ENCODE assay signal across 27 mouse cellular contexts in the genomic region with DNA sequence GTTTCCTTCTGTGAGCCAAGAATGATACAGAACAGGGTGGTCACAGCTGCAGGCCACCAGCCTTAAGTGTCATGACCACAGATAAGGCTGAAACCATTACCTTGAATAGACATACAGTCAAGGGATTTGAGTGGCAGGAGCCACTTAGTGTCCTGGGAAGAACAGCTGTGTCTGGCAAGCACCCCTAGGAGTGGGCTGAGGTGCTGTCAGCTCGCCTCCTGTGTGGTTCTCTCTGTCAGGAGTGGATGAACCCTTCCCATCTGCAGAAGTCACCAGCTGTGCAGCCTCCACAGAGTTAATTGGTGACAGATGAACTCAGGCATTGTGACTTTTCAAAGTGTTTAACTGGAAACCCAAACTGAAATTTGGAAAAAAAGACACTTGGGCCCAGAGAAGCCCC.
DNase-seq lines count a peak whose midpoint lies in the region; ATAC-seq and TF ChIP-seq lines count a peak whose summit lies in the region.
"Had no signal": no experiment of that assay in that cellular context is flagged by ENCODE, and none has a peak within 500 bp of the region (broad histone marks: within the 10 kb centered on the region; RNA-seq: fewer than 3 reads in every experiment).

No protein-coding gene starts in this region.

- no peaks in the 10 kb centered on the region for H3K36me3 ChIP-seq in heart, embryonic 11.5 days (ENCODE audit: control insufficient read depth, insufficient read depth, low read length)
- H3K36me3 ChIP-seq in C2C12 (ENCODE audit: control insufficient read depth, insufficient read depth) = no peaks in the 10 kb centered on the region
- H3K36me3 ChIP-seq: G1E; hindbrain, embryonic 15.5 days; kidney, embryonic 15.5 days; limb, embryonic 12.5 days; liver, embryonic 12.5 days; midbrain, embryonic 13.5 days had no signal

- WGBS in heart, embryonic 11.5 days (ENCODE audit: insufficient replicate concordance) = 53% methylated on average over 1 of the region's 1 CpGs

- no peak overlapping the region for H3K4me2 ChIP-seq in heart, embryonic 11.5 days
- H3K4me2 ChIP-seq: hindbrain, embryonic 15.5 days; kidney, embryonic 15.5 days; limb, embryonic 12.5 days; liver, embryonic 12.5 days; midbrain, embryonic 13.5 days had no signal

- 0 out of 2 replicates have a peak overlapping the region, but pooled peaks have one; percentile 24 for H3K9ac ChIP-seq in heart, embryonic 11.5 days (ENCODE audit: low read depth, low read length)
- H3K9ac ChIP-seq: hindbrain, embryonic 15.5 days; kidney, embryonic 15.5 days; limb, embryonic 12.5 days; liver, embryonic 12.5 days; liver, postnatal 0 days; midbrain, embryonic 13.5 days had no signal

- no peak overlapping the region for H3ac ChIP-seq in C2C12 (ENCODE audit: control insufficient read depth, insufficient read length, low read depth)

- H3K4me1 ChIP-seq in heart, embryonic 11.5 days (ENCODE audit: control insufficient read depth, insufficient read depth, low read length) = peaks cover 28% of the 10 kb centered on the region

- no peak for TF ChIP-seq CTCF in C2C12 (IDR thresholded peaks at IDR 0.05; ENCODE audit: control insufficient read depth, insufficient read depth, insufficient read length)

- no peaks in the 10 kb centered on the region for H3K9me3 ChIP-seq in heart, embryonic 11.5 days (replicated peaks; ENCODE audit: control insufficient read depth, low read length)
- H3K9me3 ChIP-seq: G1E; hindbrain, embryonic 15.5 days; kidney, embryonic 15.5 days; limb, embryonic 12.5 days; liver, embryonic 12.5 days; midbrain, embryonic 13.5 days had no signal

- peak; percentile 18 for DNase-seq in embryo, embryonic 10 days (ENCODE audit: low spot score)
- no peak for DNase-seq in embryo, embryonic 9.5 days (ENCODE audit: extremely low spot score)
- no peak for DNase-seq in heart, postnatal 25 days (ENCODE audit: low spot score)
- DNase-seq in heart, postnatal 10 days = peak; percentile 14 to 26
- no peak for DNase-seq in heart, postnatal 4 days
- no peak for DNase-seq in ovary, postnatal 36 days (ENCODE audit: low spot score)
- DNase-seq: adrenal gland, adult 8-10 months; cerebellum, adult 2 months; cerebellum, postnatal 25 days; gastrocnemius, postnatal 14 days; kidney, adult 18-20 months; kidney, postnatal 25 days; liver, postnatal 0 days; lung, postnatal 10 days; right cerebral cortex, adult 18-20 months; spleen, adult 18-20 months; thymus, postnatal 14 days had no signal

- H3K79me2 ChIP-seq in C2C12 (ENCODE audit: control insufficient read depth, insufficient read depth) = no peaks in the 10 kb centered on the region

- no peaks in the 10 kb centered on the region for H3K79me3 ChIP-seq in C2C12 (ENCODE audit: low read depth)

- no peak for ATAC-seq in heart, embryonic 11.5 days (replicated peaks; ENCODE audit: insufficient number of reproducible peaks, low FRiP score, low TSS enrichment)
- ATAC-seq: forebrain, embryonic 16.5 days; liver, embryonic 12.5 days; liver, postnatal 0 days; midbrain, embryonic 13.5 days had no signal

- H3K4me3 ChIP-seq in heart, embryonic 11.5 days (ENCODE audit: low read depth, low read length) = no peak overlapping the region
- H3K4me3 ChIP-seq in C2C12 (ENCODE audit: insufficient read depth, poor library complexity, severe bottlenecking) = no peak overlapping the region
- H3K4me3 ChIP-seq: hindbrain, embryonic 15.5 days; kidney, embryonic 15.5 days; limb, embryonic 12.5 days; liver, embryonic 12.5 days; midbrain, embryonic 13.5 days had no signal

- intact Hi-C loops in heart, postnatal 25 days (cut with DNase I) = no loop called here
- intact Hi-C loops in heart, postnatal 10 days (cut with DNase I) = no loop called here

- H3K27ac ChIP-seq in heart, embryonic 11.5 days (ENCODE audit: low read depth, low read length) = no peak overlapping the region
- H3K27ac ChIP-seq: hindbrain, embryonic 15.5 days; kidney, embryonic 15.5 days; limb, embryonic 12.5 days; liver, embryonic 12.5 days; macrophage; midbrain, embryonic 13.5 days had no signal

- peaks cover 4% of the 10 kb centered on the region; the same call in 1 of the 2 replicates for H3K27me3 ChIP-seq in heart, embryonic 11.5 days (ENCODE audit: control insufficient read depth, insufficient read depth, low read length)
- H3K27me3 ChIP-seq in C2C12 (ENCODE audit: control insufficient read depth, insufficient read depth, insufficient read length) = no peaks in the 10 kb centered on the region
- H3K27me3 ChIP-seq: hindbrain, embryonic 15.5 days; limb, embryonic 12.5 days had no signal

TF ChIP-seq in C2C12, 6 proteins besides CTCF, POLR2A, EP300 and RAD21:
- peak; percentile 46 for TF ChIP-seq MYOD1 (IDR thresholded peaks at IDR 0.05; ENCODE audit: control insufficient read depth, insufficient read length, low read depth)
- no peak for TF ChIP-seq FOSL1 (IDR thresholded peaks at IDR 0.05; ENCODE audit: insufficient read depth, low read length, poor library complexity, severe bottlenecking)

Comparison
In these comparisons a context has a peak if more than half of its experiments do, and no peak if none do; other contexts are left out.
1. DNase-seq: peak in embryo, embryonic 10 days (single experiment) and heart, postnatal 10 days (2 of 2); none in embryo, embryonic 9.5 days (single experiment), heart, postnatal 25 days (single experiment), heart, postnatal 4 days (single experiment) and ovary, postnatal 36 days (single experiment).